Mouse (Mus musculus) mature B cell (primary cell): ENCODE data around the gene Ubtd1.

ENCODE experiments used
- in situ Hi-C: fragments of 300-500 bp; cut with MboI; formaldehyde crosslinking; loops from 2 replicates; pipeline ENCODE4 v1.14.3; 2019

The Ubtd1 gene

GRCm38 (mm10) chr19:41993484-41993883 lies 11.9 kb downstream of the Ubtd1 start:
- in situ Hi-C loops = no loop called here

DNA sequence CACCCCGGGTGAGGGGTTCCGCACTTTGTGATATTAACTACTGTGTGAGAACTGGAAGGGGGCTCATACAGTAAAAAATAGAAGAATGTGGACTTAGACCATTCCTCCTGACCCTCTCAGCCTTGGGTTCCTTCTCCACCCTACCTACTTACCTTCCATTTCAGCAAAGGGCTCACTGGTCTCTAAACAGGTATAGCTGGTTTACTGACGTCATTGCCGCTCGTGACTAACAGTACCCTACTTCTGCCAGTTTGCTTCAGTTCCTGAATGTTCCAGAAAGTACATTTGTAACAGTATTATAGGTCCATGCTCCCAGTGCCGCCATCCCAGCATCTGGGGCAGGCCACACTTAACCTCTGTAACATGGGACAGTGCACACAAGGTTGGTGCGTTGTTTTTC lies 12.5 kb downstream of the Ubtd1 start:
- in situ Hi-C loops = no loop called here

- in situ Hi-C loops = no loop called here
Observed at GRCm38 (mm10) chr19:41995483-41995882, 13.9 kb downstream of the Ubtd1 start.

DNA sequence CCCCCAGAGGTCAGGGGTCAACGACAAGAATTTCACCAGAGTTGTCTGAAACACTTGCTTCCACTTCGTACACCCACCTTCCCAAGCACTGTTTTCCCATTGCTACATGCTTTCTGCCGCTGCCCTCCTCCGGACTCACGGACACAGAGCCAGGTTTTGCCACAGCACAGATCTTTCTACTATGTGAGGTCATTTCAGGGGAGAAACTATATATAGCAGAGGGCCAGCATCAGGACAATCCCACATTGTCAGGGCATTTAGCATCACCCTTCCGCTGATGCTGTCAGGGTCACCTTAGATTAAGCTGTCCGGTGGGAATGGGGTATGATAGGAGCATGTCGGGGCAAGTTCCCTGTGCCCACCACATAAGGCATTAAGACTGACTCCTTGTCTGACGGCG lies 15.5 kb downstream of the Ubtd1 start:
- in situ Hi-C loops = no loop called here

DNA sequence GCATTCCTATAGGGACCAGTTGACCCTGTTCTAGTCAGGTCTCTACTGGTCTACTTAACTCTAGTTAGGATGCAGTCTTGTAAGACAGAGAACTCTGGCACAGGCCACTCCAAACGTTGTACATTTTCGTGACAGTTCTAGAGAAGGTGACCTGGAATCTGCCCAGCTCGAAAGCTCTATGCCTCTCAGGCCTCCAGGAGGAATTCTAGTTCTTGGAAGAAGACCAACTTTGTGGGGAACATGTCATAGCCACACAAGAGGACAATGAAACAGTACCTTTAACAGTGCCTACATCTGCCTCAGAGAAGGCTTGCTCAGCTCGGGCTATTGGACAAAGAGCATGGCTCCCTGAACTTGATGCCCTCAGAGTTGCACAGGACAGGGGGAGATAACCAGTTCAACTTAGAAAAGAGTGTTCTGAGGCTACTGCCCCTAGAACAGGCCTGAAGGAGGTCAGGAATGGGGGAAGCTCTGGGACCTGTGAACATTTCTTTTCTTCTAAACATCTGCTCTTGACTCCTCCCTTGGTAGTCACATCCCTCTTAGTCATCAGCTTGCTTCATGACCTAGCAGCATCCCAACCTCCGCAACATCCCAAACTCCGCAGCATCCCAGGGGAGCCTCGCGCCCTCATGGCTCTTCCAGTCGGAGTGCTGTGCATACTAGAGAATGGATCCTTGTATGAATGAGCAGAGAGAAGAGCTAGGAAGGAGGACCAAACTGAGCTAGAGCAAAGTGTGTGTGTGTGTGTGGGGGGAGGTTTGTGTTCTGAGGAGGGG lies 17.4 kb downstream of the Ubtd1 start:
- in situ Hi-C loops = no loop called here

DNA sequence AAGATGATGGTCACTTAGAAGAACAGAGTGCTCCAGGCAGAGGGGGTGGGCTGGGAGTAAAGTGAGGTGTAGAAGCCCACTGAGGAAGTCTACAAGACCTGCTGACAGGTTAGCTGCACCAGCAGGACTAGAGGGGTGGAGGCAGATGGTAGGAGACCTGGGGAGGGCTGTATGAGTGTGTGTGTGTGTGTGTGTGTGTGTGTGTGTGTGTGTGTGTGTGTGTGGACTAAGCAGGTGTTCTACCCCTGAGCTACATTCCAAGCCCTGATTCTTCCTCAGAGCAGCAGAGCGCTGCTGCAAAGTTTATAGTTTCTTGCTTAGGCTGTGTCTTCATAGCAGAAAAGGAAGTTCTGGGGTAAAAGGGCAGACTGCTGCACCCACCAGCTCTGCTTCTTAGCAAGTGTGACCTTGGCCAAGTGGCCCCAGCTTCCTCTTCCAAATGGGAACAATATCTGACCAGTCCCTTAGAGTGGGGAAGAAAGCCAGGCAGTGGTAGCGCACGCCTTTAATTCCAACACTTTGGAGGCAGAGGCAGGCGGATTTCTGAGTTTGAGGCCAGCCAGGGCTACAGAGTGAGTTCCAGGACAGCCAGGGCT lies 18.2 kb downstream of the Ubtd1 start:
- in situ Hi-C loops = no loop called here

DNA sequence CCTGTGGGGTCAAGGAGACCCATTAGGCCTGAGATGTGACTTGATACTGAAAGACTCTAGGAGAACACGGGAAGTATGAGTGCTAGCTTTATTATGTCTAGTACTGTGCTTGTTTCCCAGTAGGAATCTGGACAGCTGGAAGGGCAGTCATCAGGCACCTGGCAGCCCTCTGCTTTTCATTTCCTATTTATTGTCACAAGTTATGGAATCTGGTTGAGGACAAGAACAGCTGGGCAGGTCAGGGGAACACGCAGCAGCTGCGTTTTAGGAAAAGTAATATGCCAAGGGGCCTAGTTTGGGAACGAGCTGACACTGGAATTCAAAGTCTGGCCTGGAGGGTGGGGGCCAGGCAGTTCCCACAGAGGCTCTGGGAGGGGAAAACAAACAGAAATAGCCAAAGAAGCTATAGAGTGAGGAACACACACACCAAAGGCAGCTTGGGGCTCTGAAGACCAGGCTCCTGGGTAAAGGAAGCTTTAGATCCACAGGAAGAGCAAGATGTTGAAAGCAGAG lies 18.9 kb downstream of the Ubtd1 start:
- in situ Hi-C loops = no loop called here

- in situ Hi-C loops = no loop called here
Observed at GRCm38 (mm10) chr19:42001253-42001980, 19.9 kb downstream of the Ubtd1 start.

- in situ Hi-C loops = no loop called here
Observed at GRCm38 (mm10) chr19:42004258-42004657, 22.7 kb downstream of the Ubtd1 start.

- in situ Hi-C loops = no loop called here
Observed at GRCm38 (mm10) chr19:42005616-42006015, 24.1 kb downstream of the Ubtd1 start.

- in situ Hi-C loops = no loop called here
Observed at GRCm38 (mm10) chr19:42006568-42006967, 25.0 kb downstream of the Ubtd1 start.

GRCm38 (mm10) chr19:42008586-42008985 lies 27.0 kb downstream of the Ubtd1 start:
- in situ Hi-C loops = no loop called here

- in situ Hi-C loops = no loop called here
Observed at GRCm38 (mm10) chr19:42009067-42009466, 27.5 kb downstream of the Ubtd1 start.

DNA sequence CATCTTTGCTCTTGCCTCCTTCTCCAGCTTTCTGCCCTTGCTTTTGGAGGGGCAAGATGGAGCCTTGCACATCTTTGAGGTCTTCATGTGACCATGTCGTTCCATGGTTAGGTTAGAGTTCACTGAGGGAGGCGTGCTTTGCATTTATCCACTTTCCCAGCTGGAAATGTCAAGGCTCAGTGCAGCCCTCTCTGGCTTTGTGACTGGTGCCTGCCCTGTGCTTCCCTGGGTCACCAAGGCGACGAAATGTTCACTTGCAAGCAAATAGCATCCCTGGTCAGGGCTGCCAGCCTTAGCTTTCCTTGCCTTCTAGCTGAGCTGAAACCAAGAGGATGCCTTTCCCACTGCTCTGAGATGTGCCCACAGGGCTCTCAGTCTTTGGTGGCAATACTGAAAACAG lies 28.9 kb downstream of the Ubtd1 start:
- in situ Hi-C loops = no loop called here

GRCm38 (mm10) chr19:42011123-42011522 lies 29.6 kb downstream of the Ubtd1 start:
- in situ Hi-C loops = no loop called here

DNA sequence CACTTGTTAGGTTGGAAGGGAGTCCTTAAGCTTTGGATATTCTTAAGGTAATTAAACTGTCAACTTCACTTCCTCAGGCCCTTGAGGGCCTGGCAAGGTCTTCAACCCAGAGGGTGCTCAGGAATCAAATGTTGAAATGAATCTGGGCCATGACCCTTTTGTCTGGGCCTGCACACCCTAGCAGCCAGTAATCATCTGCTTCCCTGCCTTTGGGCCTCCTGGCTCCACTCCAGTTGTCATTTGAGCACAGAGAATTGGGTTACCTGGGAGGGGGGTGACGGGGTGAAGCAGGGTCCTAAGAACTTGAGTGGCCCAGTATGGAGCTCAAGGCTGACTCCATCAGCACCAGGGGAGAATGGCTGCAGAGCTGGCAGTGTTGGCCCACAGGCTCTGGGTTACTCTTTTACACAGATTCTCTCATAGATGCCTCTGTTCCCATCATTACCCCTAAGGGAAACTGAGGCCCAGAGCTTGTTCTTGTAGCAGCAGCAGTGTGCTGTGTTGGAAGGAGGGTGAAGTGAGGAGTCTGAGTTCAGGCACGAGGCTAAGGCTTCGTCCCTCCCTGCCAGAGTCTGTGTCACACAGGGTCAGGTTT lies 32.8 kb downstream of the Ubtd1 start:
- in situ Hi-C loops = no loop called here

- in situ Hi-C loops = no loop called here
Observed at GRCm38 (mm10) chr19:42015001-42015400, 33.4 kb downstream of the Ubtd1 start.

DNA sequence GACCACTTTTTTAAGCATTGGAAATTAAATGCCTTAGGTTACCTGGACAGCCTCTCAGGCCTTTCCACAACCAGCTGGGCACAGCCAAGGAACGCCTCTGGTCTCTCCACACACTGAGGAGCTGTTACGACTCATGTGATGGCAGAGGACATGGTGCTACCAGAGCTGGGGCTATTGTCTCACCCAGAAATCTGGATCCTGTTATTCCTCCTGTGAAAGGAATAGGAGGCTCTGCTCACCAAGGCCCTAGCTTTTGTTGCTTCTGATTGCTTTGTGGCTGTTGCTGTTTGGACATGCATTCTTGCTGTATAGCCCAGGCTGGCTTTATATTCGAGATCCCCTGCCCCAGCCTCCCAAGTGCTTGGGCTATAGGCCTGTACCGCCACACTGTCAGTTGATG lies 34.7 kb downstream of the Ubtd1 start:
- in situ Hi-C loops = no loop called here

DNA sequence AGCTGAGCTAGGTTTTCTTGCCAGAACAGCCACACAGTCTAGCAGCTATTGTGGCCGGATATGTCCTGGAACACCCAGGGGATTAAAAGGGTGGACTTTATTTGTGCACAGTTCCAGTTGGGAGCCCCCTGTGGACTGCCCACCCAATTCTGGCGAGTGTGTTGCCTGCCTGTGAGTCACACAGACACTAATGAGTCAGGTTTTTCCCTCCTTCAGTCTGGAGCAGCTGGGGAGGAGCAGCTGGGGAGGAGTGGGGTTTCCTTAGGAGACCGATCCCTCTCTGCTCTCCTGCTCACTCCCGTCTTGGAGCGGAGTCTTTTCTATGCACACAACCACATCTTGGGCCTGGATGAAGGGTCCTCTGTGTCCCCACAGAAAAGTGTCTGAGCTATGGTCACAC lies 35.3 kb downstream of the Ubtd1 start:
- in situ Hi-C loops = no loop called here

DNA sequence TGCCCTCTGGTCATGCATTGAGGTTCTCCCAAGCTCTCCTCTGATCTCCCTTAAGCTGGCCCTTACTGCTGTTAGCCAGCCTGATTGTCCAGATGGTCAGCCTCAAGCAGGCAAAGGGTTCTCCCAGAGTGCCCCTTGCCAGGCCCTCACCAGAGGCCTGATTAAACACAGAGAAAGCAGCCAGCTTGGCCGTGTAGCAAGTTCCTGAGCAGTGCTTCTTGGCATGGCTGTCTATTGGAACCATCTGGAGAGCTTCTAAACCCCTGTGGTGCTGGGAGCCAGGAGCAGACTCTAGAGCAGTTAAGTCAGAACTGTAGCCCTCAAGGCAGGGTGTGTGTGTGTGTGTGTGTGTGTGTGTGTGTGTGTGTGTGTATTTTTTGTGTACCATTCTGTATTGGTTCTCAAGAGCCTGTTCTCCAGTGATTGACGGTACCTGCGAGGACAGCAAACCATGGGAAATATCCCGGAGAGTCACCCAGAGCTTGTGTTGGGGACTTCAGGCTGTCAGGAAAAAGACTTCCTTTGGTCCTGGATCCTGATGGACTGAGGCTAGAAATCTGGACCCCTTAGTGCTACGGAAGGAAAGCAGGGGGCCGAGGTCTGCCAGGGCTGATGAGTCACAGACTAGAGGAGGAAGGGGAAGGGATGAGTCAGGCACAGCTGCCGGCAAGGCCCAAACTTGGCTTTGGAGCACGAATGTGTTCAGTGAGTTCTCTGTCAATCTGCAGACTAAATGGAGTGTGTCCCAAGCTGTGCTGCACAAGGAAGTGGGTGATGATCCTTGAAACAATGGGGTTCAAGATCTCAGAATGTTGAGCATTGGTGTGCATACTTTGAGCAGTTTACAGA lies 36.1 kb downstream of the Ubtd1 start:
- in situ Hi-C loops = no loop called here

GRCm38 (mm10) chr19:42019011-42019522 lies 37.5 kb downstream of the Ubtd1 start:
- in situ Hi-C loops = no loop called here
